Mouse (Mus musculus) intestine, embryonic 14.5 days (tissue): ENCODE measurements at regions not wholly inside any gene's neighbourhood (a gene's known extent, or its start where the extent isn't known, plus 50 kb on each side); places are given as distances from the start of the nearest gene placed in this dataset.
"Not testable (repeated sequence)": the region's sequence is repeated elsewhere in the genome, so short reads cannot be mapped to it uniquely, and the experiment has no call there.

Source experiments
- ATAC-seq: fragments of 200-750 bp; cut with Nextera tagmentation; replicated peaks from 2 replicates; pipeline ENCODE4 v1.8.0; 2017; ENCODE audit warnings: low read depth, moderate number of reproducible peaks, moderate TSS enrichment, moderate library complexity; ENCODE audit not compliant: low FRiP score, low TSS enrichment
- DNase-seq: peaks from one replicate; pipeline ENCODE4 v3.0.0-alpha.2; 2018; ENCODE audit warnings: low spot score
- H3K27ac ChIP-seq: fragments of 300-500 bp; sonication (generic); 2 replicates; pipeline ENCODE4 v1.5.1; 2014; ENCODE audit warnings: low read depth, mild to moderate bottlenecking, control low read depth
- H3K27me3 ChIP-seq: fragments of 300-500 bp; sonication (generic); replicated peaks from 2 replicates; pipeline ENCODE4 v1.6.1; 2014; ENCODE audit warnings: low read length, control low read depth; ENCODE audit not compliant: control insufficient read depth, insufficient read depth
- H3K36me3 ChIP-seq: fragments of 300-500 bp; sonication (generic); 2 replicates; pipeline ENCODE4 v1.6.1; 2014; ENCODE audit warnings: low read length, control low read depth; ENCODE audit not compliant: control insufficient read depth, insufficient read depth
- H3K4me1 ChIP-seq: fragments of 300-500 bp; sonication (generic); replicated peaks from 2 replicates; pipeline ENCODE4 v1.6.1; 2014; ENCODE audit warnings: low read length, control low read depth, mixed read lengths; ENCODE audit not compliant: control insufficient read depth, insufficient read depth
- H3K4me2 ChIP-seq: fragments of 300-500 bp; sonication (generic); 2 replicates; pipeline ENCODE4 v1.6.1; 2014; ENCODE audit warnings: low read length
- H3K4me3 ChIP-seq: fragments of 300-500 bp; sonication (generic); 2 replicates; pipeline ENCODE4 v1.5.1; 2014; ENCODE audit warnings: low read depth, low read length, control low read depth, mixed read lengths
- H3K9ac ChIP-seq: fragments of 300-500 bp; sonication (generic); 2 replicates; pipeline ENCODE4 v1.6.1; 2014; ENCODE audit warnings: mild to moderate bottlenecking, low read length
- H3K9me3 ChIP-seq: fragments of 300-500 bp; sonication (generic); 2 replicates; pipeline ENCODE4 v1.6.1; 2016; ENCODE audit warnings: low read length, control low read depth; ENCODE audit not compliant: control insufficient read depth
- WGBS: fragments of 180-500 bp; shearing (Covaris S2); extraction: QIAGEN DNeasy Blood & Tissue Kit; methylation state at CpG from one replicate; pipeline ENCODE4 v1.1.7; 2014; 5-methylcytosine and 5-hydroxymethylcytosine counted together

GRCm38 (mm10) chr14:76725844-76726243, 169.2 kb upstream of the Serp2 start:
- H3K36me3 ChIP-seq: no peaks in the 10 kb centered on the region
- peaks cover 6% of the 10 kb centered on the region; the same call in 1 of the 2 replicates for H3K4me1 ChIP-seq
- ATAC-seq: no peak
- H3K4me2 ChIP-seq: no peak overlapping the region
- H3K27ac ChIP-seq: no peak overlapping the region
- DNase-seq: no peak
- 96% methylated on average over 2 of the region's 2 CpGs for WGBS
- H3K9ac ChIP-seq: no peak overlapping the region
- H3K4me3 ChIP-seq: no peak overlapping the region
- H3K27me3 ChIP-seq: no peaks in the 10 kb centered on the region
- no peaks in the 10 kb centered on the region for H3K9me3 ChIP-seq

GRCm38 (mm10) chr14:76725231-76725630, 168.5 kb upstream of the Serp2 start:
- H3K4me3 ChIP-seq, H3K36me3 ChIP-seq, H3K9me3 ChIP-seq, DNase-seq, H3K27ac ChIP-seq, H3K27me3 ChIP-seq, H3K9ac ChIP-seq, ATAC-seq, H3K4me2 ChIP-seq, H3K4me1 ChIP-seq: not testable (repeated sequence)
- WGBS: 91% methylated on average over 4 of the region's 4 CpGs

GRCm38 (mm10) chr14:76724826-76725225, 168.1 kb upstream of the Serp2 start:
- no peaks in the 10 kb centered on the region for H3K27me3 ChIP-seq
- H3K36me3 ChIP-seq: no peaks in the 10 kb centered on the region
- no peak overlapping the region for H3K4me2 ChIP-seq
- H3K9ac ChIP-seq: no peak overlapping the region
- H3K27ac ChIP-seq: no peak overlapping the region
- H3K9me3 ChIP-seq: no peaks in the 10 kb centered on the region
- ATAC-seq (no peak), DNase-seq (no peak)
- H3K4me3 ChIP-seq: no peak overlapping the region
- 74% methylated on average over 8 of the region's 8 CpGs for WGBS
- peaks cover 6% of the 10 kb centered on the region; the same call in 1 of the 2 replicates for H3K4me1 ChIP-seq

- Histone ChIP-seq H3K4me1 (peaks cover 6% of the 10 kb centered on the region; the same call in 1 of the 2 replicates), H3K4me2 (no peak overlapping the region), H3K27me3 (no peaks in the 10 kb centered on the region), H3K36me3 (no peaks in the 10 kb centered on the region), H3K4me3 (no peak overlapping the region), H3K9ac (no peak overlapping the region), H3K27ac (no peak overlapping the region), H3K9me3 (no peaks in the 10 kb centered on the region)
- ATAC-seq (no peak), DNase-seq (no peak)
- WGBS: 78% methylated on average over 8 of the region's 8 CpGs
Observed at GRCm38 (mm10) chr14:76724395-76724794, 167.7 kb upstream of the Serp2 start.

- DNase-seq: no peak
- Histone ChIP-seq H3K27ac (no peak overlapping the region), H3K9me3 (no peaks in the 10 kb centered on the region), H3K36me3 (no peaks in the 10 kb centered on the region), H3K9ac (no peak overlapping the region), H3K4me2 (no peak overlapping the region), H3K27me3 (no peaks in the 10 kb centered on the region), H3K4me3 (no peak overlapping the region), H3K4me1 (peaks cover 6% of the 10 kb centered on the region; the same call in 1 of the 2 replicates)
- no peak for ATAC-seq
- 69% methylated on average over 4 of the region's 4 CpGs for WGBS
Observed at GRCm38 (mm10) chr14:76723551-76723950, 166.9 kb upstream of the Serp2 start.

- Histone ChIP-seq H3K4me2 (no peak overlapping the region), H3K9ac (no peak overlapping the region), H3K27ac (no peak overlapping the region), H3K4me1 (peaks cover 6% of the 10 kb centered on the region; the same call in 1 of the 2 replicates), H3K4me3 (no peak overlapping the region), H3K9me3 (no peaks in the 10 kb centered on the region), H3K27me3 (no peaks in the 10 kb centered on the region), H3K36me3 (no peaks in the 10 kb centered on the region)
- WGBS: 89% methylated on average over 5 of the region's 5 CpGs
- DNase-seq (no peak), ATAC-seq (no peak)
Observed at GRCm38 (mm10) chr14:76722297-76722696, 165.6 kb upstream of the Serp2 start.

GRCm38 (mm10) chr14:76721751-76722150, 165.1 kb upstream of the Serp2 start:
- DNase-seq: no peak
- Histone ChIP-seq H3K27me3 (no peaks in the 10 kb centered on the region), H3K4me1 (peaks cover 6% of the 10 kb centered on the region; the same call in 1 of the 2 replicates), H3K27ac (no peak overlapping the region), H3K9ac (no peak overlapping the region), H3K36me3 (no peaks in the 10 kb centered on the region), H3K9me3 (no peaks in the 10 kb centered on the region), H3K4me2 (no peak overlapping the region), H3K4me3 (no peak overlapping the region)
- WGBS: 61% methylated on average over 9 of the region's 9 CpGs
- no peak for ATAC-seq

- Histone ChIP-seq H3K27ac (no peak overlapping the region), H3K9ac (no peak overlapping the region), H3K36me3 (no peaks in the 10 kb centered on the region), H3K4me3 (no peak overlapping the region), H3K27me3 (no peaks in the 10 kb centered on the region), H3K9me3 (no peaks in the 10 kb centered on the region), H3K4me2 (no peak overlapping the region), H3K4me1 (0 out of 2 replicates have a peak, but pooled peaks cover 2% of the 10 kb centered on the region)
- 78% methylated on average over 3 of the region's 3 CpGs for WGBS
- ATAC-seq (no peak), DNase-seq (no peak)
Observed at GRCm38 (mm10) chr14:76717081-76717480, 160.4 kb upstream of the Serp2 start.

- no peak for ATAC-seq
- no peak overlapping the region for H3K27ac ChIP-seq
- H3K36me3 ChIP-seq: no peaks in the 10 kb centered on the region
- H3K4me2 ChIP-seq: no peak overlapping the region
- DNase-seq: no peak
- H3K4me1 ChIP-seq: 0 out of 2 replicates have a peak, but pooled peaks cover 2% of the 10 kb centered on the region
- H3K4me3 ChIP-seq: no peak overlapping the region
- no peaks in the 10 kb centered on the region for H3K9me3 ChIP-seq
- no peaks in the 10 kb centered on the region for H3K27me3 ChIP-seq
- 66% methylated on average over 4 of the region's 4 CpGs for WGBS
- no peak overlapping the region for H3K9ac ChIP-seq
Observed at GRCm38 (mm10) chr14:76714727-76715126, 158.0 kb upstream of the Serp2 start.
